Mouse (Mus musculus) brain, adult 10 weeks (tissue): ENCODE measurements around the gene Sec1. TPM values are rescaled to one million over a fixed set of nuclear protein-coding genes. Genes with fewer than 3 reads are reported as not detected.

ENCODE experiments used
- polyA plus RNA-seq: library from polyadenylated mRNA; stranded (reverse); fragments of 350-450 nt; fragmentation: Illumina TruSeq; extraction: RNeasy Lipid Tissue Mini Kit (QIAGEN cat#74804); gene quantifications from one replicate; pipeline ENCODE4 v1.2.3, GENCODE M21; 2015; ENCODE audit warnings: low read depth, low replicate concordance

Gene Sec1
- polyA plus RNA-seq: 1.1 TPM

DNA sequence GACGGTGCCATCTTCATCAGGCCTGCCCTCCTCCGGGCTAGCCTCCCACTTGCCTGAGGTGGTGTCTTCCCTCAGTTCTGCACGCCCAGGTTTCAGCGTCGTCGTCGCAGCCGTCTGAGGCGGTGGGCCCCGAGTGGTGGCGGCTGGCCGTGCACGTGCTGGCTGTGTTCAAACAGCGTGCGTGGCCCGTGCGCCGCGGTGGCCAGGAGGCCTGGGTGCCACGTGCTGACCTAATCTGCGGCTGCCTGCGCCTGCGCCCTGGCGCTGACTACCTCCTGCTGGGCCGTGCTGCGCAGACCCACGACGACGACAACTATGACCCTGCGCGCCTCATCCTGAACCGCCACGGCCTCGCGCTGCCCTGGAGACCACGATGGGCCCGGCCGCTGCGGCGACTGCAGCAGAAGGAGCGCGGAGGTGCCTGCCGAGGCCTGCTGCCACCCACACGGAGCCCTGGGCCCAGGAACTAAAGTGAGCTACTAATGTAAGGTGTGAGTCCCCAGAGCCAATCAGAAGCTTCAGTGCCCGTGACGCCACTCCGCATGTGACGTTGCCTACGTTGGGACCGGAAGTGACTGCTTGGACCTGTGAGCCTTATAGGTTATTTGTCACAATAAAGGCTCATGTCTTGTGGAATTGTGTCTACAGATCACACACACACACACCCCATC lies at the start of gene Sec1:
Sec1 (minus strand) TSS at position 482 of the 671 bp plus-strand sequence.

DNA sequence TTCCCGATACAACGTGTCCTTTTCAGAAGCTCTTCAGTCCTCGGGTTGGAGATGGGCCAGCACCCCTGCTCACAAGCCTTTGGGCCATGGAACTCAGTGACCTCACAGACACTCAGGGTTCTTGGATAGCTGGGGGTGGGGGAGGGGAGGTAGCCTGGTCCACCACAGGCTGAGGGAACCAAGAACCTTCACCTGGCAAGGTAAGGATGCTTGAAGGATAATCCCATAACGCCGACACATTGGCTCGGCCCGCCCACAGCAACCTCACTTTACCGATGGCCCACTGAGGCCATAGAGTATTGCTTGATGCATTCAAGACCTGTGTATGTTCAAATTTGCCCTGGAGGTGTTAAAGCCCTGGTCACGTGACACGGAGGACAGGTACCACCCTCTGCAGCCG lies 31.5 kb upstream of the Sec1 start, which contains the start of gene Spaca4:
Spaca4 (minus strand) TSS at position 101 of the 400 bp plus-strand sequence.

DNA sequence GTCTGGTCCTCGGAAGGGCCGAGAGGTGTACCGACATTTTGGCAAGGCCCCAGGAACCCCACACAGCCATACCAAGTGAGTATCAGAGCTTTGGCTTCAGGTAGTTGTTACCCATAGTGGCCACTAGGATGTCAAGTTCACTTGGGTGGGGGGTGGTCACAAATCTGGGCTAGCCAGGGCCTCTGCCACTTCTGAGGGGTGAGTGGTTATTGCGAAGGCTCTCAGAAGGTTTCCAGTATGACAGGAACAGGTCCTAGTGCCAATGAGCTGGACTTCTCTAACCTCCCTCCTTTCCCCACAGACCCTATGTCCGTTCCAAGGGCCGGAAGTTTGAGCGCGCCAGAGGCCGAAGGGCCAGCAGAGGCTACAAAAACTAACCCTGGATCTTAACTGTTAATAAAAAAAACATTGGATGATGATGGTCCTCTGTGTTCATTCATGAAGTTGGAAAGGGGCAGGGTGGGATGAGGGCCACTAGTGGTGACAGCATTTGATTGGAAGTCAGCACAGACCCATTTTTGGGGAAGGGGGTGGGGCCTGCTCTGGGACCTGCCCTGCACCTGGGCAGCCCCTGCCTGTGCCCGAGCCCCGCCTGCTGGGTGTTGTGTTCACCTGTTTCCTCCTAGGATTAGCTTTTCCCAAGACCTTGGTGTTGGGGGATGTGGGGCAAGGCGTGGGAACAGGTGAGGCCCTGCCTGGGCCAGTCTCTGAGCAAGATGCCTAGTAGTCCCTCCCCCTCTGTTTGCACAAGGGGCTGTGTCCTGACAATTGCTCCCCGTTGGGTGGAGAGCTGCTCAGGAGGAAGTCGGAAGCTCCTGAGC lies 26.4 kb upstream of the Sec1 start, which contains the start of gene Fam83e:
Fam83e (plus strand) TSS at position 800 of the 821 bp plus-strand sequence.

DNA sequence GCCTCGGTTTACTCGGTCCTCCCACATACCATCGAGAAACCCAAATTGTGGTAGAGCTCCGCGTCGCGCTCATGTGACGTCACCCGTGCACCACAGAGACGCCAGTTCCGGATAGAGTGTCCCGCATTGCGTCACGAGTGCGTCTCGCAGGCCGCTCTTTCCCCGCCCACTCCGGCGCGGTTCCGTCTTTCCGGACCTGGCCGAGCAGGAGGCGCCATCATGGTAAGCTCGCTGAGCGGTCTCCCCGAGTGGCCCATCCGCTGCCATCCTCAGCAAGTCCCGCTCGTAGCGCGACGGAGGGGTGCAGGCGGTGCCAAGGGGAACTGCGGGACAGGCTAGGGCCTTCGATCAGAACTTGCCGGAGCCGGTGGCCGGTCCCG lies 23.7 kb upstream of the Sec1 start, which contains the start of gene Sphk2:
Sphk2 (minus strand) TSS at position 85 of the 380 bp plus-strand sequence.

DNA sequence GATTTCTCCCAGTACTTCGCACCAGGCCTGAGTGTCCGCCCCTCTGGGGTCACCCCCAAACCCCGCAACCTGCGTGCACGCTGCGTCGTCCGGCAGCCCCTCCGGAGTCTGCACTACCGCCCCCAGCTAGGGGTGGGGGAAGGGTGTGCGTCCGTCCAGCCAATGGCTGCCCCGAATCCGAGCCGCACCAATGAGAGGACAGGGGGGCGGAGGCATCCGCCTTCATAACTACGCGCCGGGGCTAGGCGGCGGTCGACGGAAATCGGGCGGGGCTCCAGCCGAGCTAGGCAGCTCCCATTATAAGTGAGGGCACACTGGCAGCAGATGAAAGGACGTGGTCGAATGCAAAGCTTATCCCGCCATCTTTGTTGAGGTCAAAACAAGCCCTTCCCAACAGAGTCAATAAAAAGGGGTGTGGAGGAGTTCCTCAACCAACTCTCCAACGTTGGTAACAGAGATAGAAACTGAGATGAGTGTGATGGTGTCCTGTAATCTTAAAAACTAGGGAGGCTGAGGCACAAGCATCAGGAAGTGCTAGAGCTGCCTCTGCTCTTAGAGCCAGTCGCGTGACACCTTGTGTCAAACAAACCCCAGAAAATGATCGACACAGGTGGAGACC lies 21.0 kb upstream of the Sec1 start, which contains the start of gene Rpl18:
Rpl18 (plus strand) TSS at position 368 of the 619 bp plus-strand sequence.

DNA sequence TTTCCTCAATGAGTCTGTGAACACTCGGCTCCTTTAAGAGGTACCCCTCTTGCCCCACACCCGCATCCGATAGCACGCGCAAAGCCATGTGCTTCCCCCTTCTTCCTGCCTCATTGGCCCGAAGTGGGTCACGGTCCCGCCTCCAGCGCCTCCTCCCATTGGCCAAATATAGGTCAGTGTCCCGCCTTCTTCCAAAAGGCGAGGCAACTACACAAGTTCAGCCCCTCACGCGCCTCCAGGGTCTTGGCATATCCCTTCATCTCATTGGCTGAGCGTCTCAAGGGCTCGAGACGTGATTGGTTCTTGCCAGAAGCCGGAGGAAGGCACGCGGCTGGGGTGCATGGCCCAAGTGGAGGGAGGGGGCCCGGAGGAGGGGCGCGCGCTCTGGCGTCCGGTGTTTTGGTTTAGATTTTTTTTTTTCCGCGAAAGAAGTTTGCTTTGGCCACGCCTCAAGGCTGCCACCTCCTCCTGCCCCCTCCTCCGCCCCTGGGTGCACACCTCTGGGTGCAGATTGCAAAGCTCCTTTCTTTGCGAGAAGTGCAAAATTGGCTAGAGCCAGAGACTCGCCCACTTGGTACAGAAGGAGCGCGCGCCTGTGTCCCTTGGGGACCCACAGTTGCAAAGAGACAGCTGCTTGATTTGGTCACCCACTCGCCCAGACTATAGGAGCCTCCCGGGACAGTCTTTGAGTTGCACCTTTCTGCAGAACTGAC lies 10.7 kb upstream of the Sec1 start, which contains the start of gene Dbp:
Dbp (plus strand) TSS at position 359 of the 713 bp plus-strand sequence.

DNA sequence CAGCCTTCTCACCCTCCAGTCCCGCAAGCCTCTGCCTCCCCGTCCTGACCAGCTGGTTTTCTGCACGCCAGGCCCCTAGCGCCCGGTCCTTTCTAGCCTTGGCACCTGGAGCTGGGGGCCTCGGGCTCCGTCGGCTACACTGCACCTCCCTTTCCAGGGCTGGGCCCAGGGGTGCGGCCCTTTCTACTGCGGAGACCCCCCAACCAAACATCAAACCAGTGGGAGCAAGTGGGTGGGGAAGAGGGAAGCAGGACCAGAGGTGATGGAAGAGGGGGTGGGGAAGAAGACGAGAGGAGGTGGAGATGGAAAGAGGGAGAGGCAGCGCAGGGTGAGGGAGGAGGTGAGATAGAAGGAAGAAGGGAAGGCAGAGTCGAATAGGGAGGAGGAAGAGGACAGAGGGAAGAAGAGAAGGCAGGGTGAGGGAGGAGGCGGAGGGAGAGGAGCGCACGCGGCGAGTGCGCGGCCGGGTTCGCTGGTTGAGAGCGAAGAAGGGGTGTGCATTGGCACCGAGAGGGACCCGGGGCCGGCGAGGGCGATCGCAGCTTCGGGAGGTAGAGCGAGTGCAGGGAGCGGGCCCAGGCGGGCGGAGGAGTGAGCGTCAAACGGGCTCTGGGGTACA lies 5.4 kb upstream of the Sec1 start, which contains the start of gene Car11:
Car11 (plus strand) TSS at position 321 of the 619 bp plus-strand sequence.

DNA sequence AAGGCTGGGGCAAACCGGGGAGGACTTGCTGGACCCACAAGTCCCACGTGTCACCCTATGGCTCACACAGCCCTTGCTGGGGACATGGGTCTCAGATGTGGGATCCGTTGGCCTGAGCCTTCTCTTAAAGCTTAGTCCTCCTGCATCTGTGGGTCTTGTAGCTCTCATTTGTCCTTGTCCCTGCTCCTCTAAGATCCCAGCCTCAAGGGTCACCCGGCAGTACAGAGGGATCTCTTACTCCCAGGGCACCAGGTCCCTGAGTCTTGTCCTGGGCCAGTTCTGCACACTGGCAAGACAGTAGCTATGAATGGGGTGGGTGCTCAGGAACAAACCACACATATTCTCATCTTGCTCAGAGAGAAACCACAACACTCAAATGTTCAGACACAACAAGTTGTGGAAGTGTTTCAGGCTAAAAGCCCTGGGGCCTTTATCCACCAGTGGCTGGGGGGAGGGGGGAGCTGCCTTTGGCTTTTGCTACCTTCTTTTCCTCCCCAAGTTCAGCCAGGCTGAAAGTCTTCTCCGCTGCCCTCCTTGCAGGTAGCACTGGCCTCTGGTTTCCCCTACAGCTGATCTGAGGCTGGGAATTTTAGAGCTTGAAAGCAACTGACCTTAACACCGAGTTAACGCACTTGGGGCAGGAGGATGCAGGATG lies 10.7 kb downstream of the Sec1 start, which contains the start of gene Ntn5:
Ntn5 (plus strand) TSS at position 627 of the 655 bp plus-strand sequence.

DNA sequence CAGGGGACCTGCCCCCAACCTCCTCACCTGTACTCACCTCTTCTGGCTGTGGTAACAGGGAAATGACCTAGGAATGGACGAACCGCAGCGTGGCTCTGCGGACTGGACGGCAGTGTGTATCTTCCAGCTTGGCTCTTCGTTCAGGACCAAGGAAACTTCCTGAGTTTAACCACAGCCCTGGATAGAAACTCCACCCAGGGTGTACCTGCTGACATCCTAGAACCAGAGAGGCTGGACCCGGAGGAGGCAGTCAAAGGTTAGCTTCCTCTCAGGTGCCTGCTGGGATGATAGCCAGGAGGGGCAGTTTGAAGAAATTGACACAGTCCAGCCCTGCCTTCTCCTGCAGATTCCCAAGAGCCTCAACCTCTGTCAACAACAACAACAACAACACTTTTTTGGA lies 28.0 kb downstream of the Sec1 start, which contains the start of gene Fut2:
Fut2 (minus strand) TSS at position 234 of the 400 bp plus-strand sequence.

DNA sequence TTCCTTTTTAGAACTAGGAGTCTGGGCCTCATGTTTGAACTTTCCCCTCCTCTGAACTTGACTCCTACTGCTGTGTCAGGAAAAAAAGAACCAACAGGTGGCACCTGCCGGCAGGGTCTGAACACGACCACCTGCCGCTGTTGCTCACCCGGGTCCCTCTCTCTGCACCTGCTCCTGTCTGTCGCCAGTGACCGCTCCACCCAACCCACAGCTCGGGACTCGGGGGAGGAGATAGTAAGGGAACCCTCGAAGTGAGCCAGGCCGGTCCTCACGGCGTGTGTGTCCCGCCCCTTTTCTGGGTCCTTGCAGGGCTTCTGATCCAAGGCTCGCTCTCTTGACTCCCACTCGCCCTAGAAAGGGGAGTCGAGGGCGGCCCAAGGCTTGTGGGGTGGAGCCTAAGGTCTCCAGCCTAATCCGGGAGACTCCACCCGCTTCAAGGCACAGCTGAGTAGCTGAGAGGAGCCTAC lies 54.6 kb downstream of the Sec1 start, which contains the start of gene Mamstr:
Mamstr (plus strand) TSS at position 417 of the 467 bp plus-strand sequence.

Other genes with a start within 250 kb of the Sec1 start
- gene Ftl1, start 234.5 kb downstream of the Sec1 start, polyA plus RNA-seq: 586 TPM
- 77.2 TPM for gene Bax, start 227.5 kb downstream of the Sec1 start, polyA plus RNA-seq
- 0.27 TPM for gene Tulp2, start 212.5 kb downstream of the Sec1 start, polyA plus RNA-seq
- not detected for gene Gm45808, start 207.6 kb downstream of the Sec1 start, polyA plus RNA-seq
- gene Dhdh, start 205.6 kb downstream of the Sec1 start, polyA plus RNA-seq: 6.1 TPM
- 90.0 TPM for gene Nucb1, start 184.0 kb downstream of the Sec1 start, polyA plus RNA-seq
- 17.3 TPM for gene Ppp1r15a, start 168.1 kb downstream of the Sec1 start, polyA plus RNA-seq
- gene Plekha4, start 168.1 kb downstream of the Sec1 start, polyA plus RNA-seq: 2.7 TPM
- not detected for gene Hsd17b14, start 139.5 kb downstream of the Sec1 start, polyA plus RNA-seq
- gene Bcat2, start 124.2 kb downstream of the Sec1 start, polyA plus RNA-seq: 17.1 TPM
- not detected for gene Fgf21, start 78.9 kb downstream of the Sec1 start, polyA plus RNA-seq
- gene Fut1, start 77.1 kb downstream of the Sec1 start, polyA plus RNA-seq: not detected
- not detected for gene Izumo1, start 72.6 kb downstream of the Sec1 start, polyA plus RNA-seq
- gene Rasip1, start 66.9 kb downstream of the Sec1 start, polyA plus RNA-seq: 4.0 TPM
- gene Mamstr, start 54.4 kb downstream of the Sec1 start, polyA plus RNA-seq: 4.0 TPM
- 0.31 TPM for gene Fut2, start 28.0 kb downstream of the Sec1 start, polyA plus RNA-seq
- gene Ntn5, start 10.4 kb downstream of the Sec1 start, polyA plus RNA-seq: 5.4 TPM
- gene Car11, start 5.4 kb upstream of the Sec1 start, polyA plus RNA-seq: 234 TPM
- 80.7 TPM for gene Dbp, start 10.7 kb upstream of the Sec1 start, polyA plus RNA-seq
- 458 TPM for gene Rpl18, start 21.1 kb upstream of the Sec1 start, polyA plus RNA-seq
- 18.2 TPM for gene Sphk2, start 23.6 kb upstream of the Sec1 start, polyA plus RNA-seq
- gene Fam83e, start 26.8 kb upstream of the Sec1 start, polyA plus RNA-seq: not detected
- gene Spaca4, start 31.4 kb upstream of the Sec1 start, polyA plus RNA-seq: not detected
- 101 TPM for gene Lmtk3, start 89.3 kb upstream of the Sec1 start, polyA plus RNA-seq
- 17.1 TPM for gene Sult2b1, start 90.3 kb upstream of the Sec1 start, polyA plus RNA-seq
- 173 TPM for gene Cyth2, start 120.2 kb upstream of the Sec1 start, polyA plus RNA-seq
- gene Kcnj14, start 130.4 kb upstream of the Sec1 start, polyA plus RNA-seq: 2.9 TPM
- gene Grwd1, start 136.5 kb upstream of the Sec1 start, polyA plus RNA-seq: 15.6 TPM
- gene Kdelr1, start 178.4 kb upstream of the Sec1 start, polyA plus RNA-seq: 88.2 TPM
- 7.3 TPM for gene Grin2d, start 184.0 kb upstream of the Sec1 start, polyA plus RNA-seq
- not detected for gene Syngr4, start 202.3 kb upstream of the Sec1 start, polyA plus RNA-seq
- 23.1 TPM for gene Tmem143, start 202.5 kb upstream of the Sec1 start, polyA plus RNA-seq
- 3.6 TPM for gene Emp3, start 227.0 kb upstream of the Sec1 start, polyA plus RNA-seq
- 2.9 TPM for gene Ccdc114, start 229.7 kb upstream of the Sec1 start, polyA plus RNA-seq